Mouse (Mus musculus): ENCODE data around the gene Sema3a.

DNA sequence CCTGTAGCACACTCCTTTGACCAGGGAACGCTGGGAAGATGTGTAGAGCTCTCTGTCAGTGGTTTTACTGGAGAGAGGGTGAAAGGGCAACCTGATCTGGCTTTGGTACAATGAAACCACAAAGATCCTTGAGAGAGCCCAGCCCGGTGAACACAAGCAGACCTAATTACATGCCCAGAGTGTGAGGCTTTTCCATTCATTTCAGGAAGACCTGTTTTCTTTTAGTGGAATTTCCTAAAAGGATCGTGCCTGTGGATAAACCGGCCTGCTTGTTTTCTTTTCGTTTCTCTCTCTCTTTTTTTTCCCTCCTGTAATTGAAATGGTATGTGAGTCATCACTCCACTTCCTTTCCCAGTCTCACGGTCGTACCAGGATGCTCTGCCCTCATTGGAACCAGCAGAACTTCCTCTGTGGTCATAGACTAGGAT is 401.8 kb downstream of the Sema3a start:
- TF ChIP-seq POLR2A (IDR thresholded peaks at IDR 0.05; ENCODE audit: borderline replicate concordance, extremely low read depth, low read depth, low read length), result no peak
- TF ChIP-seq CTCF (IDR thresholded peaks at IDR 0.05; ENCODE audit: insufficient read depth, low read length), result no peak

All from lung, adult 2 months (tissue).